Mouse (Mus musculus): ENCODE data around the gene Ankrd13a.
"Not testable (repeated sequence)": the region's sequence is repeated elsewhere in the genome, so short reads cannot be mapped to it uniquely, and the experiment has no call there.

Gene Ankrd13a

DNA sequence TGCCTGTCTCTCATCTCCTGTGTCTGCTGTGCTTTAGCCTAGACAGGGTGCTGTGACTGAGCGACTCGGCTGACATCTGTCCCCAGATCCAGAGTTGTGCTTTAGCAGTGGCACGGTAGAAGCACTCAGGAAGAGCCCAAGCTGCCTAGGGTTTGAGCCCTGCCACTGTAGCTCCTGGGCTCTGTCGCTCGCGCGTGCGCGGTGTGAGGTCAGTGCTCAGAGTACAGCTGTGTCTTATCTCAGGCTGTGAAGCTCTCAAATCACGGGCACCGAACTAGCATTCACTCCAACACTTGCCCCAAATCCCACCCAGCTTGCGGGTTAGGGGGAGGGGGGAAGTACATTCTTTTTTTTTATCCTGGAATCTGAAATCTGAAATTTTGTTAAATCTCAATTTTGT is 62.4 kb downstream of the Ankrd13a start:
- no peak for DNase-seq (ENCODE audit: low spot score)

DNA sequence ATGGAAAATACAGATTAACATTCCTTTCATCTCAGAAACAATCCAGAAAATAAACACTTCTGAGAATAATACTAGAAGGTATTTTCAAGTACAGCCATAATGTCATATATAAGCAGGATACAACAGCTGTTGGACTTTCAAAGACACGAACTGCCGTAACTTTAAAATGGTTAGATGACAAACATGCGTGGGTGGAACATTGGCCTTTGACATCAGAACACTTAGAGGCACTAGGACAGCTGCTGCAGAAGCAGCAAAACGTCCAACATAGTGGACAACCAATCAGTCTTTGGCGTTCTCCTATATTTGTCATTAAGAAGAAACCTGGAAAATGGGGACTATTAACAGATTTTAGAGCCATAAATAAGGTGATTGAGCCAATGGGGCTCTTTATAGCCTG is 66.0 kb downstream of the Ankrd13a start:
- DNase-seq (ENCODE audit: low spot score) = not testable (repeated sequence)

DNA sequence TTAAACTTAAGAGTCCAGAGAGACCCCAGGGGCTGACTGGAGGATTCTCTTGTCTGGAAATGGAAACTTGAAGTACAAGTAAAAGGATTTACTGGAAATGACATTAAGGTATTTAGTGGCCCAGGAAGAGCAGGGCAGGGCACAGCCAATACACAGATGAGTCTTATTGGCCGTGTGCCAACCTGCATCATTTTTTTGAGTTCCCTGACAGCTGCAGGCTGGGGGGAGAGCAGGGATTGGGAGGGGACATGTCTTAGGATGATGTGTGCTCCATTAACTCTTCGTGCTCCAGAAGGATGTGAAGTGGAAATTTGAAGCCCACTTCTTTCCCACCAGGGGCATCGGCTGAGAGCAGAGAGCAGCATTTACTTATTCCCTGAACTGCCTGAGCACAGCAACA is 67.7 kb downstream of the Ankrd13a start:
- not testable (repeated sequence) for DNase-seq (ENCODE audit: low spot score)

DNA sequence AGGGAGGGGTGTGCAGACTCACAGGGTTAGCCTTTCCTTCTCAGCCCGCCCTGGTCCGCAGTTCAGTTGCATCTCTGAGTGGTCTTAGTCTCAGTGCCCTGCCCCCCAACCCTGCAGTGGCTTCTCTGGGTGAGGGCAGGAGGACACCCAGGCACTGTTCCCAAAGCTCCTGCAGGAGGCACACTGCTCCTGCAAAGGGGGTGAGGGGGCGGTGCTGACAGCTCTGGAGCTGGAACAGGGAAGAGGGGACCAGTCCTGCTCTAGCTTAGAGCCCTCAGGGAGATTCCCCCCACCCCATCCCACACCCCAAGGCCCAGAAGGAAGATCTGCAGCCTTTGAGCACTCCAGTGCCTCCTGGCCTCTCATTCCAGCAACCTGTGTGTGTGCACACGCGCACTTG is 68.2 kb downstream of the Ankrd13a start:
- DNase-seq (ENCODE audit: low spot score) = no peak

DNA sequence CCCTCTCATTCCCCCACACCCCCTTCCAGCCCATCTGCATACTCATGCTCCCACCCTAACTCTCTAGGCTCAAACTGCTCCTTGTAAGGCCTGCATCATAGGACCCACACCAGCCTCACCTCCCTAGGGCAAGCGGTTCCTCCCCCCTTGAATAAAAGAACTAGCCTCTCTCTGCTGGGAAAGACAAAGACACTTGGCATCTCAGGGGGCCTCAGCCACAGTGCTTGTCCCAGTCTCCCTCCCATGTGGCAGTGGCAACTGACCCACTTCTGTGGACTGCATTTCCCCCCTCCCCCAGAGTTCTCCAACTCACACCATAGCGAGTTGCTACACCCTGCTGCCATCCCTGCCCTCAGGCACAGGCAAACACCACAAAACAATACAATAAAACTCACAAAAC is 69.9 kb downstream of the Ankrd13a start:
- DNase-seq (ENCODE audit: low spot score) = not testable (repeated sequence)

DNA sequence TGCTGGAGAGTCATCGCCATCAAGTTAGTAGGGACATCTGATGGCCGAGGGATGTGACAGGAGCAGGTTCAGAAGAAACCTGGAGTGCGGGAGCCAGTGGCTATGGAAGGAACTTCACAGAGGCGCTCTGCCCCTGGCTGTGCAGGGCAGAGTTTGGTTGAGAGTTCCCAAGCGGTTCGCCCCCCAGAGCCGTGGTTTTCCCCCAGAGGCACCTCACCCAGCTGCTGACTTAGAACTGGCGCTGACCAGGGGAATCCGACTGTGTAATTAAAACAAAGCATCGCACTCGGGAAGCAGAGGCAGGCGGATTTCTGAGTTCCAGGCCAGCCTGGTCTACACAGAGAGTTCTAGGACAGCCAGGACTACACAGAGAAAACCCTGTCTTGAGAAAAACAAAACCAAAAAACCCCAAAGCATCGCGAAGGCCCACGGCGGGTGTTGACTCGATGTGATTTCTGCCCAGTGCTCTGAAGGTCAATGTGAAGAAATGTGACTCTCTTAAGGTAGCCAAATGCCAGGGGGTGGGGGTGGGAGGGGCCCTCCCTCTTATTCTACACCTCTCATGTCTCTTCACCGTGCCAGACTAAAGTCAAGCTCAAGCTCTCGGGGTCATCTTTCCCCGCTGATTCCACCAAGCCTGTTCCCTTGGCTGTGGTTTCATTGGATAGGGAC is 77.2 kb downstream of the Ankrd13a start:
- DNase-seq (ENCODE audit: low spot score) = no peak

DNA sequence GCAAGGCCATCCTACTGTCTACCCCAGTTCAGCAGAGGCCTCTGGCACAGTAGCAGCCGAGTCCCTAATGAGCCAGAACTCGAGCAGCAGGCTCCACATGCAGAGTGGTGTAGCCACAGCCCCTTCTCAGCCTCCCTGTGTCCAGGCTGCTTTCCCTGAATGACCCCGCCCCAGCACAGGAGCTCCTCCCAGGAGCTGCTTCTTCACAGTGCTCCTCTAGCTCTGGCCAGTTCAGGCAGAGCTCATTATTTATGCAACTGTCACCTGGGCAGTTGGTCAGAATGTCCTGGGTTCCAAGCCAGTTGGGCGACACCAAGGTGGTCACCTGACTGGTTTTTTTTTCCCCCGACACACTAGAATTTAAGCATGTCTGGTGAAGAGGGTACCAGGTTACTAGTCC is 78.9 kb downstream of the Ankrd13a start, which contains the start of gene 4930519G04Rik:
4930519G04Rik (plus strand) TSS at position 301 of the 400 bp plus-strand sequence.
- not testable (repeated sequence) for DNase-seq (ENCODE audit: low spot score)

Data from ovary, postnatal 14 days (tissue).